Mouse (Mus musculus) liver, embryonic 14.5 days (tissue): ENCODE measurements around the gene Sh3bp4. TPM values are rescaled to one million over a fixed set of nuclear protein-coding genes. Genes with fewer than 3 reads are reported as not detected.

Experiments
- ATAC-seq: fragments of 200-750 bp; cut with Nextera tagmentation; 2 replicates; pipeline ENCODE4 v1.8.0; 2017; ENCODE audit warnings: moderate number of reproducible peaks, mild to moderate bottlenecking, moderate library complexity; ENCODE audit not compliant: insufficient read depth
- DNase-seq, 3 experiments: peaks; one replicate each; pipeline ENCODE4 v3.0.0-alpha.2; 2012 to 2013; ENCODE audit warnings: low read depth in 3 of 3, low spot score in 3 of 3
- H3K27ac ChIP-seq: fragments of 300-500 bp; sonication (generic); 2 replicates; pipeline ENCODE4 v1.5.1; 2014; ENCODE audit warnings: moderate library complexity, mild to moderate bottlenecking, control low read depth, inconsistent platforms
- H3K27me3 ChIP-seq: fragments of 300-500 bp; sonication (generic); 2 replicates; pipeline ENCODE4 v1.6.1; 2014; ENCODE audit warnings: mild to moderate bottlenecking, low read length, moderate library complexity; ENCODE audit not compliant: control insufficient read depth, insufficient read depth
- H3K36me3 ChIP-seq: fragments of 300-500 bp; sonication (generic); replicated peaks from 2 replicates; pipeline ENCODE4 v1.6.1; 2014; ENCODE audit warnings: low read depth; ENCODE audit not compliant: control insufficient read depth, insufficient read depth
- H3K4me1 ChIP-seq, 2 experiments: fragments of 200-500 bp in 1 of 2; fragments of 300-500 bp in 1 of 2; sonication (generic) in 1 of 2; replicated peaks; 2 replicates each; pipeline ENCODE4 v1.6.1; 2012 to 2014; ENCODE audit warnings: antibody characterized with exemption in 1 of 2, inconsistent platforms in 1 of 2, low read length in 1 of 2; ENCODE audit not compliant: control insufficient read depth in 2 of 2, insufficient read depth in 2 of 2
- H3K4me2 ChIP-seq: fragments of 300-500 bp; sonication (generic); 2 replicates; pipeline ENCODE4 v1.6.1; 2014; ENCODE audit warnings: low read depth, mild to moderate bottlenecking, control low read depth, moderate library complexity
- H3K4me3 ChIP-seq, 2 experiments: fragments of 200-500 bp in 1 of 2; fragments of 300-500 bp in 1 of 2; sonication (generic) in 1 of 2; 2 replicates each; pipeline ENCODE4 v1.5.1; 2012 to 2014; ENCODE audit warnings: low read depth in 2 of 2, low read length in 2 of 2, mild to moderate bottlenecking in 2 of 2, control low read depth in 1 of 2, inconsistent platforms in 1 of 2, moderate library complexity in 1 of 2; ENCODE audit not compliant: insufficient read depth in 1 of 2
- H3K9ac ChIP-seq: fragments of 300-500 bp; sonication (generic); replicated peaks from 2 replicates; pipeline ENCODE4 v1.6.1; 2014; ENCODE audit warnings: mild to moderate bottlenecking, control low read depth, moderate library complexity
- H3K9me3 ChIP-seq: fragments of 300-500 bp; sonication (generic); 2 replicates; pipeline ENCODE4 v1.6.1; 2016; ENCODE audit warnings: low read length, mixed read lengths; ENCODE audit not compliant: control insufficient read depth
- CTCF ChIP-seq: IDR thresholded peaks from 2 replicates; pipeline ENCODE4 v1.5.1; 2016; ENCODE audit warnings: antibody characterized with exemption, low read depth, control low read depth
- EP300 ChIP-seq: IDR thresholded peaks from 2 replicates; pipeline ENCODE4 v1.6.1; 2016; ENCODE audit warnings: antibody characterized with exemption, low read depth
- WGBS: fragments of 180-500 bp; shearing (Covaris S2); extraction: QIAGEN DNeasy Blood & Tissue Kit; methylation state at CpG from one replicate; pipeline ENCODE4 v1.1.7; 2014; ENCODE audit not compliant: insufficient replicate concordance; 5-methylcytosine and 5-hydroxymethylcytosine counted together
- polyA plus RNA-seq, 2 experiments: library from polyadenylated mRNA; depleted of rRNA in 1 of 2; stranded (reverse) in 1 of 2; unstranded in 1 of 2; fragments of >200 nt; fragmentation: Nextera tagmentation in 1 of 2; extraction: Ambion mirVana in 1 of 2; gene quantifications; 2 replicates each; pipeline versions ENCODE4 v1.2.1 to v1.2.3; 2012 to 2014

The Sh3bp4 gene
- polyA plus RNA-seq, 2 experiments, result 0.51 to 0.63 TPM

- WGBS, result 41% methylated on average over 12 of the region's 12 CpGs
- Histone ChIP-seq H3K9ac (no peak overlapping the region), H3K4me3 (no peak overlapping the region), H3K4me2 (no peak overlapping the region), H3K36me3 (no peaks in the 10 kb centered on the region), H3K27ac (no peak overlapping the region), H3K4me1 (peaks cover 0 to 2% of the 10 kb centered on the region in 2 experiments; a peak in 2 of 4 replicates), H3K27me3 (no peaks in the 10 kb centered on the region), H3K9me3 (no peaks in the 10 kb centered on the region)
- ATAC-seq (no peak), DNase-seq (peak in 1 of 3 experiments; percentile 14)
- TF ChIP-seq EP300, result no peak
- peak; percentile 73 for TF ChIP-seq CTCF
Observed at GRCm38 (mm10) chr1:89195827-89196712, 125.9 kb downstream of the Sh3bp4 start.
